Mouse (Mus musculus) embryo, embryonic 11.5 days (tissue): Measurements from ENCODE around the gene Gm42742.

ENCODE experiments used
- DNase-seq: peaks from one replicate; pipeline ENCODE4 v3.0.0-alpha.2; 2012; ENCODE audit warnings: low read depth, low spot score

The Gm42742 gene

GRCm38 (mm10) chr7:127003620-127004019, 17.3 kb downstream of the Gm42742 start:
- DNase-seq = no peak

GRCm38 (mm10) chr7:126999568-126999967, 21.3 kb downstream of the Gm42742 start:
- no peak for DNase-seq

- no peak for DNase-seq
These were observed 24.4 kb downstream of the Gm42742 start for GRCm38 (mm10) chr7:126996449-126996848.

GRCm38 (mm10) chr7:126988816-126989215, 32.1 kb downstream of the Gm42742 start:
- DNase-seq = no peak

GRCm38 (mm10) chr7:126986319-126986718, 34.6 kb downstream of the Gm42742 start:
- DNase-seq = no peak

GRCm38 (mm10) chr7:126984667-126985444, 36.0 kb downstream of the Gm42742 start:
- DNase-seq = no peak

- no peak for DNase-seq
These were observed 37.8 kb downstream of the Gm42742 start for GRCm38 (mm10) chr7:126983113-126983512.

GRCm38 (mm10) chr7:126982054-126982453, 38.8 kb downstream of the Gm42742 start:
- no peak for DNase-seq

GRCm38 (mm10) chr7:126981601-126982000, 39.3 kb downstream of the Gm42742 start:
- no peak for DNase-seq

- DNase-seq = no peak
These were observed 42.1 kb downstream of the Gm42742 start for GRCm38 (mm10) chr7:126978841-126979240.

- no peak for DNase-seq
These were observed 43.9 kb downstream of the Gm42742 start for GRCm38 (mm10) chr7:126976878-126977459.

- peak; percentile 93 for DNase-seq
These were observed 44.7 kb downstream of the Gm42742 start, which contains the start of gene Cdiptos for GRCm38 (mm10) chr7:126975950-126976866. Gene Cdiptos (minus strand): TSS chr7:126976098.

GRCm38 (mm10) chr7:126975893-126975949, 45.2 kb downstream of the Gm42742 start, which contains the start of gene Cdipt:
Gene Cdipt (plus strand): TSS chr7:126975914.
- no peak for DNase-seq

GRCm38 (mm10) chr7:126975493-126975892, 45.4 kb downstream of the Gm42742 start:
- no peak for DNase-seq

GRCm38 (mm10) chr7:126967361-126967760, 53.5 kb downstream of the Gm42742 start:
- no peak for DNase-seq

GRCm38 (mm10) chr7:126965568-126965967, 55.3 kb downstream of the Gm42742 start:
- DNase-seq = no peak
